Mouse (Mus musculus) midbrain, postnatal 0 days (tissue): ENCODE data around the gene Ptprg. TPM values are rescaled to one million over a fixed set of nuclear protein-coding genes. Genes with fewer than 3 reads are reported as not detected.

Experiments
- ATAC-seq: fragments of 200-750 bp; cut with Nextera tagmentation; 2 replicates; pipeline ENCODE4 v1.8.0; 2017; ENCODE audit warnings: moderate number of reproducible peaks, mild to moderate bottlenecking, moderate TSS enrichment, moderate library complexity; ENCODE audit not compliant: low FRiP score
- DNase-seq: peaks from one replicate; pipeline ENCODE4 v3.0.0-alpha.2; 2015; ENCODE audit warnings: low spot score
- H3K27ac ChIP-seq: fragments of 300-500 bp; sonication (generic); 2 replicates; pipeline ENCODE4 v1.5.1; 2014; ENCODE audit warnings: low read depth, mild to moderate bottlenecking, low read length, mixed read lengths
- H3K27me3 ChIP-seq: fragments of 300-500 bp; sonication (generic); 2 replicates; pipeline ENCODE4 v1.6.1; 2014; ENCODE audit warnings: low read length, control low read depth, mixed read lengths; ENCODE audit not compliant: insufficient read depth
- H3K36me3 ChIP-seq: fragments of 300-500 bp; sonication (generic); 2 replicates; pipeline ENCODE4 v1.6.1; 2014; ENCODE audit warnings: low read length, control low read depth, mixed read lengths; ENCODE audit not compliant: insufficient read depth
- H3K4me1 ChIP-seq: fragments of 300-500 bp; sonication (generic); 2 replicates; pipeline ENCODE4 v1.6.1; 2014; ENCODE audit warnings: mild to moderate bottlenecking, control low read depth, antibody characterized with exemption, low read length, mixed read lengths; ENCODE audit not compliant: insufficient read depth
- H3K4me2 ChIP-seq: fragments of 300-500 bp; sonication (generic); 2 replicates; pipeline ENCODE4 v1.6.1; 2014; ENCODE audit warnings: low read depth, mild to moderate bottlenecking, low read length, mixed read lengths; ENCODE audit not compliant: poor library complexity, severe bottlenecking
- H3K4me3 ChIP-seq: fragments of 300-500 bp; sonication (generic); 2 replicates; pipeline ENCODE4 v1.5.1; 2014; ENCODE audit warnings: low read depth, mild to moderate bottlenecking, low read length, moderate library complexity
- H3K9ac ChIP-seq: fragments of 300-500 bp; sonication (generic); replicated peaks from 2 replicates; pipeline ENCODE4 v1.6.1; 2014; ENCODE audit warnings: mild to moderate bottlenecking, low read length, moderate library complexity, mixed read lengths; ENCODE audit not compliant: poor library complexity, severe bottlenecking
- H3K9me3 ChIP-seq: fragments of 300-500 bp; sonication (generic); 2 replicates; pipeline ENCODE4 v1.6.1; 2016; ENCODE audit warnings: low read length, control low read depth
- CTCF ChIP-seq: IDR thresholded peaks from 2 replicates; pipeline ENCODE4 v1.5.1; 2016; ENCODE audit warnings: antibody characterized with exemption, mild to moderate bottlenecking
- WGBS: fragments of 180-500 bp; shearing (Covaris S2); extraction: QIAGEN DNeasy Blood & Tissue Kit; methylation state at CpG from one replicate; pipeline ENCODE4 v1.1.7; 2014; 5-methylcytosine and 5-hydroxymethylcytosine counted together
- polyA plus RNA-seq: library from polyadenylated mRNA; unstranded; fragments of >200 nt; fragmentation: Nextera tagmentation; extraction: Ambion mirVana; gene quantifications from 2 replicates; pipeline ENCODE4 v1.2.1, GENCODE M21; 2015
- total RNA-seq: library from RNA; depleted of rRNA; stranded (reverse); fragments of >200 nt; gene quantifications from 2 replicates; pipeline ENCODE4 v1.2.3, GENCODE M21; 2014

Ptprg gene
- total and polyA plus RNA-seq, 2 experiments from 2014 or later = 25.7 to 84.9 TPM

DNA sequence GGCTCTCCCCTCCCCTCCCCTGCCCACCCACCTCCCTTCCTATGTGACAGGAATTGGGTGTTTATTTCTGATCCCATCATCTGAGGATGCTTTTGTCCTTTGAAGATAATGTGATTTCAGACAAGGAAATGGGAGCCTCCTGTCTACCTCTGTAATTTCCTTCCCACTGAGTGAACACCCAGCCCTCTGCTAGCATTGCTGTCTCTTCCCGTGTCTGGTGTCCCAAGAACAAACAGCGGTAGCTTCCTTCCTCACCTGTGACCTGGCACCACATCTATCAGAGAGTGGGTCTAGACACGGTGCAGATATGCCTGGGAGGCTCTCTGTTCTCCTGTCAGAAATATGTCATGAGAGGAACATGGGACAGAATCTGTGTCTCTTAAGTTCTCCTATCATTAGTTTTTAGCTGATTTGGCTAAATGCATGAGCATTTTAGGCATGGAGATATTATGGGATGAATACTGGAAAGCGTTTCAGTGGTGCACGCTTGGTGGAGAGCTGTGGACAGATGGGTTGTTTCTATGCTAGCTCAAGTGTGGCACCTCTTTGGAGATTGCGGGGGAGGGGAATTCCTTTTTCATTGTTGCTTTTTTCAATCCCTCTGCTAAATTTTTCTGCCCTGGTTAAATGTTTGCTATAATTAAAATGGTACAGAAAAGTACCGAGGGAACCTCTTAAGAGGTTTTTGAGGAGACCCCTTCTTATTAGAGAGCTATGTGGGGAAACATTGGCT lies 509.5 kb downstream of the Ptprg start:
- no peaks in the 10 kb centered on the region for H3K9me3 ChIP-seq
- TF ChIP-seq CTCF = no peak
- H3K27me3 ChIP-seq = no peaks in the 10 kb centered on the region
- 93% methylated on average over 7 of the region's 7 CpGs for WGBS
- no peaks in the 10 kb centered on the region for H3K4me1 ChIP-seq
- H3K9ac ChIP-seq = no peak overlapping the region
- ATAC-seq (no peak), DNase-seq (no peak)
- no peak overlapping the region for H3K4me2 ChIP-seq
- H3K27ac ChIP-seq = no peak overlapping the region
- no peak overlapping the region for H3K4me3 ChIP-seq
- no peaks in the 10 kb centered on the region for H3K36me3 ChIP-seq

GRCm38 (mm10) chr14:12065001-12065400 lies 511.7 kb downstream of the Ptprg start:
- no peaks in the 10 kb centered on the region for H3K4me1 ChIP-seq
- no peak overlapping the region for H3K4me3 ChIP-seq
- ATAC-seq = no peak
- no peaks in the 10 kb centered on the region for H3K36me3 ChIP-seq
- no peak for DNase-seq
- no peak overlapping the region for H3K4me2 ChIP-seq
- H3K9me3 ChIP-seq = no peaks in the 10 kb centered on the region
- TF ChIP-seq CTCF = no peak
- H3K27ac ChIP-seq = no peak overlapping the region
- no peak overlapping the region for H3K9ac ChIP-seq
- no peaks in the 10 kb centered on the region for H3K27me3 ChIP-seq
- 73% methylated on average over 1 of the region's 1 CpGs for WGBS

DNA sequence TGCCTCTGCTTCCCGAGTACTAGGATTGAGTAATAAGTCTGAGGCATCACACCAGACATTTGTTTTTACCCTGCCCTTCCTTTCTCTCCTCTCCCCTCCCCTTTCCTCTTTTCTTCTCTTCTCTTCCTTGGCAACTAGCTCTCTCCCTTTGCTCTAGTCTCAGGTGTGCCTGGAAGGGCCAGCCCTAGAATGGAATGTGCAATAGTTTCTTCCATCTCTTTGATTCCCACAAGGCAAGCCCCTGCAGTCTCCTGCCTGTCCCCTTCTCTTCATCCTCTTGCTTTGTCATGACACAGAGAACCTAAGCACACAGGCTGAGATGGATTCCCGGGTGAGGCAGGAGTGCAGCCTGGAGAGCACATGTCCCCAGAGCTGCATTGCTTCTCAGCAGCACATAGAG lies 512.4 kb downstream of the Ptprg start:
- Histone ChIP-seq H3K9me3 (no peaks in the 10 kb centered on the region), H3K27me3 (no peaks in the 10 kb centered on the region), H3K36me3 (no peaks in the 10 kb centered on the region), H3K27ac (no peak overlapping the region), H3K4me2 (no peak overlapping the region), H3K9ac (no peak overlapping the region), H3K4me1 (no peaks in the 10 kb centered on the region), H3K4me3 (no peak overlapping the region)
- 80% methylated on average over 2 of the region's 2 CpGs for WGBS
- no peak for ATAC-seq
- DNase-seq = no peak
- no peak for TF ChIP-seq CTCF

DNA sequence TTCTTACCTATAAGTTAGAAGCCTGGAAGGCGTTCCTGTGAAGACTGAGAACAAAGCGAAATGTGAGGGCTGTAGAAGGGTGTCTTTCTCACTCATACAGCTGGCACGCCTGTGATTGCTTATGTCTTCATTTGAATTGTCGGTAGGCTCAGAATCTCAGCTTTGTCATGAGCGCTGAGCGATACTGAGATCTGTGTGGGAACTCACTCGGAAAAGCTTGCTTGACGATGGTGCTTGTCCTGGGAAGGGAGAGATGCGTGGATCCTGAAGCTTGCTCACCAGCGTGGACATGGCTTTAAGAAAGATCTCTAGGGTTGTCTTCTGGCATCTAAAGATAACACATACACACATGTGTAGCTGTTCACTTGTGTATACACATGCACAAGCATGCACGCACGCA lies 516.4 kb downstream of the Ptprg start:
- Histone ChIP-seq H3K36me3 (no peaks in the 10 kb centered on the region), H3K27ac (no peak overlapping the region), H3K27me3 (no peaks in the 10 kb centered on the region), H3K4me1 (no peaks in the 10 kb centered on the region), H3K9me3 (no peaks in the 10 kb centered on the region), H3K4me3 (no peak overlapping the region), H3K9ac (no peak overlapping the region), H3K4me2 (no peak overlapping the region)
- TF ChIP-seq CTCF = no peak
- WGBS = 74% methylated on average over 12 of the region's 12 CpGs
- DNase-seq (no peak), ATAC-seq (no peak)

DNA sequence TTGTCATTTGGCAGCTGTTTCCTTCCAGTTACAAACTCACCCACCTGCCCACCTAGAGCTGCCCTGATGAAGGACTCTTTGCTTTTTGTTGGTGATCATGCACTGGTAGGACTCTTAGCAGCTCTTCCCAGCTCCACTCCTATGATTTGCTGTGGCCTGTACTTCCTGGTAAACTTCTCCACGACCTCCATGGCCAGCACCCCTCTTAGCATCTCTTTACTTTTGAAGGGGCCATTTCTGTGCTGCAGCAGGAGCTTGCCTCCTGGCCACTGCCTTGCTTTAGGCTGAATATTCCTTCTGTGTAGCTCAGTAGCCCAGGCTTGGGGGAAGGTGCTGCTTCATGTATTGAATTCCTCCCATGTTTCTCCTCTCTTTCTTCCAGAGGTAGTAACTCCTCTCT lies 517.0 kb downstream of the Ptprg start:
- no peaks in the 10 kb centered on the region for H3K4me1 ChIP-seq
- no peak overlapping the region for H3K4me3 ChIP-seq
- WGBS = 82% methylated on average over 1 of the region's 1 CpGs
- no peak for DNase-seq
- H3K9me3 ChIP-seq = no peaks in the 10 kb centered on the region
- no peak for TF ChIP-seq CTCF
- no peaks in the 10 kb centered on the region for H3K27me3 ChIP-seq
- H3K4me2 ChIP-seq = no peak overlapping the region
- H3K27ac ChIP-seq = no peak overlapping the region
- no peaks in the 10 kb centered on the region for H3K36me3 ChIP-seq
- no peak for ATAC-seq
- H3K9ac ChIP-seq = no peak overlapping the region

DNA sequence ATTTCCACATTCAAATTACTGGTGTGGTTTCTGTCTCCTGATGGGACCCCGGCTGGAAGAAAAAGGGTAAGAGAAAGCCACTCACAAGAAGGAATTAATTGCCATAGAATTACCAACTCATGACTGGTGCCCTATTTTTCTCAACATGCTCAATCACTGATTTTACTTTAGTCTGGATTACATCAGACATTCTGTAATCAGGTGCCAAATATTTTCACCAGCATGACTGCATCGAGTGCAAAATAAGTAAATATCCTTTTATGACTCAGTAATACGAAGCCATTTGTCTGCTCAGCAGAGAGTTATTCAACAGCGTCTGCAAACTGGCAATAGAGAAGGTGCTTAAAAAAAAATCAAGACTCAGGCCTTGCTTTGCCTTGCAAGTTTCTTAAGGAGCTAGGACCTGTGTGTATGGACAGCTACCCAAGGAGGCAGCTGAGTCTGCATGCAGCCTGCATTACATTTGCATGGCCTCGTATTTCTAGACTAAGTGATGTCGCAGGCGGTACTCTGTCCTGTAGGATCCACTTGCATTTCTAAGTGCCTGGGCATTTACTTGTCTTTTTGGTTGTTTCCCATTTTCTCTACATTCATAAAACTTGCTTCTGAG lies 517.6 kb downstream of the Ptprg start:
- no peaks in the 10 kb centered on the region for H3K27me3 ChIP-seq
- H3K4me1 ChIP-seq = no peaks in the 10 kb centered on the region
- no peaks in the 10 kb centered on the region for H3K9me3 ChIP-seq
- H3K36me3 ChIP-seq = no peaks in the 10 kb centered on the region
- H3K27ac ChIP-seq = no peak overlapping the region
- WGBS = 75% methylated on average over 7 of the region's 7 CpGs
- no peak for ATAC-seq
- H3K4me3 ChIP-seq = no peak overlapping the region
- no peak overlapping the region for H3K9ac ChIP-seq
- no peak for DNase-seq
- no peak for TF ChIP-seq CTCF
- no peak overlapping the region for H3K4me2 ChIP-seq
